Mouse (Mus musculus): Measurements from ENCODE around the gene Irf5. TPM values are rescaled to one million over a fixed set of nuclear protein-coding genes. Genes with fewer than 3 reads are reported as not detected.
"Not testable (repeated sequence)": the region's sequence is repeated elsewhere in the genome, so short reads cannot be mapped to it uniquely, and the experiment has no call there.

Irf5 gene
- polyA plus RNA-seq, 1 experiment from 2014 or later = 3.7 TPM

GRCm38 (mm10) chr6:29552526-29552925, 26.1 kb downstream of the Irf5 start:
- no peak for DNase-seq
- Histone ChIP-seq H3K4me3 (ENCODE audit: low read depth, low read length) (no peak overlapping the region), H3K9ac (no peak overlapping the region), H3K4me2 (no peak overlapping the region), H3K9me3 (ENCODE audit: low read depth, low read length) (no peaks in the 10 kb centered on the region), H3K4me1 (ENCODE audit: insufficient read depth) (no peaks in the 10 kb centered on the region), H3K27ac (ENCODE audit: low read depth) (no peak overlapping the region), H3K36me3 (ENCODE audit: insufficient read depth) (peaks cover 75% of the 10 kb centered on the region), H3K27me3 (ENCODE audit: insufficient read depth, low read length) (no peaks in the 10 kb centered on the region)
- ATAC-seq (ENCODE audit: insufficient read depth) = no peak
- WGBS = 60% methylated on average over 2 of the region's 2 CpGs
- no peak for TF ChIP-seq CTCF (IDR thresholded peaks at IDR 0.05; ENCODE audit: low read depth)

GRCm38 (mm10) chr6:29557112-29557511, 30.7 kb downstream of the Irf5 start:
- Histone ChIP-seq H3K4me3 (ENCODE audit: low read depth, low read length) (no peak overlapping the region), H3K4me2 (no peak overlapping the region), H3K27me3 (ENCODE audit: insufficient read depth, low read length) (no peaks in the 10 kb centered on the region), H3K9me3 (ENCODE audit: low read depth, low read length) (no peaks in the 10 kb centered on the region), H3K36me3 (ENCODE audit: insufficient read depth) (peaks cover 79% of the 10 kb centered on the region), H3K9ac (no peak overlapping the region), H3K27ac (ENCODE audit: low read depth) (no peak overlapping the region), H3K4me1 (ENCODE audit: insufficient read depth) (no peaks in the 10 kb centered on the region)
- no peak for TF ChIP-seq CTCF (IDR thresholded peaks at IDR 0.05; ENCODE audit: low read depth)
- DNase-seq (no peak), ATAC-seq (ENCODE audit: insufficient read depth) (no peak)
- 90% methylated on average over 2 of the region's 2 CpGs for WGBS

- not testable (repeated sequence) for ATAC-seq (ENCODE audit: insufficient read depth)
Measured at GRCm38 (mm10) chr6:29576388-29576787, 50.0 kb downstream of the Irf5 start.

GRCm38 (mm10) chr6:29580770-29581169, 54.3 kb downstream of the Irf5 start:
- TF ChIP-seq CTCF (IDR thresholded peaks at IDR 0.05; ENCODE audit: low read depth) = no peak
- H3K4me3 ChIP-seq (ENCODE audit: low read depth, low read length) = no peak overlapping the region
- H3K27me3 ChIP-seq (ENCODE audit: insufficient read depth, low read length) = no peaks in the 10 kb centered on the region
- H3K9ac ChIP-seq = no peak overlapping the region
- ATAC-seq (ENCODE audit: insufficient read depth) = no peak
- DNase-seq = no peak
- no peak overlapping the region for H3K27ac ChIP-seq (ENCODE audit: low read depth)
- no peak overlapping the region for H3K4me2 ChIP-seq
- H3K9me3 ChIP-seq (ENCODE audit: low read depth, low read length) = no peaks in the 10 kb centered on the region
- 88% methylated on average over 1 of the region's 1 CpGs for WGBS
- H3K36me3 ChIP-seq (ENCODE audit: insufficient read depth) = peaks cover 72% of the 10 kb centered on the region
- no peaks in the 10 kb centered on the region for H3K4me1 ChIP-seq (ENCODE audit: insufficient read depth)

More at GRCm38 (mm10) chr6:29576388-29576787, 50.0 kb downstream of the Irf5 start:
- H3K36me3 ChIP-seq (ENCODE audit: insufficient read depth) = peaks cover 83% of the 10 kb centered on the region
- 81% methylated on average over 3 of the region's 3 CpGs for WGBS
- H3K27ac ChIP-seq (ENCODE audit: low read depth); DNase-seq; H3K4me2 ChIP-seq; H3K27me3 ChIP-seq (ENCODE audit: insufficient read depth, low read length); H3K4me1 ChIP-seq (ENCODE audit: insufficient read depth); H3K9ac ChIP-seq; H3K9me3 ChIP-seq (ENCODE audit: low read depth, low read length); H3K4me3 ChIP-seq (ENCODE audit: low read depth, low read length): not testable (repeated sequence)

GRCm38 (mm10) chr6:29581202-29581601, 54.8 kb downstream of the Irf5 start:
- 93% methylated on average over 3 of the region's 3 CpGs for WGBS

More at GRCm38 (mm10) chr6:29581202-29581601, 54.8 kb downstream of the Irf5 start:
- ATAC-seq (ENCODE audit: insufficient read depth) (no peak), DNase-seq (no peak)
- Histone ChIP-seq H3K36me3 (ENCODE audit: insufficient read depth) (peaks cover 74% of the 10 kb centered on the region), H3K4me3 (ENCODE audit: low read depth, low read length) (no peak overlapping the region), H3K4me1 (ENCODE audit: insufficient read depth) (no peaks in the 10 kb centered on the region), H3K4me2 (no peak overlapping the region), H3K27me3 (ENCODE audit: insufficient read depth, low read length) (no peaks in the 10 kb centered on the region), H3K9ac (no peak overlapping the region), H3K9me3 (ENCODE audit: low read depth, low read length) (no peaks in the 10 kb centered on the region), H3K27ac (ENCODE audit: low read depth) (no peak overlapping the region)
- TF ChIP-seq CTCF (IDR thresholded peaks at IDR 0.05; ENCODE audit: low read depth) = no peak

Other genes starting within 250 kb of the Irf5 start
- 0.42 and 0.47 TPM in 2 replicates for gene Fam71f2, start 247.0 kb upstream of the Irf5 start, polyA plus RNA-seq (2014; fragmentation: Nextera tagmentation; extraction: Ambion mirVana)
- 0.19 TPM in 1 of 2 replicates, not detected in the other for gene Fam71f1, start 207.5 kb upstream of the Irf5 start, polyA plus RNA-seq (2014; fragmentation: Nextera tagmentation; extraction: Ambion mirVana)
- gene Calu, start 178.6 kb upstream of the Irf5 start, polyA plus RNA-seq (2014; fragmentation: Nextera tagmentation; extraction: Ambion mirVana) = 451 and 469 TPM in 2 replicates
- gene Opn1sw, start 138.2 kb upstream of the Irf5 start, polyA plus RNA-seq (2014; fragmentation: Nextera tagmentation; extraction: Ambion mirVana) = 0.61 and 0.84 TPM in 2 replicates
- 15.3 and 15.8 TPM in 2 replicates for gene Ccdc136, start 130.3 kb upstream of the Irf5 start, polyA plus RNA-seq (2014; fragmentation: Nextera tagmentation; extraction: Ambion mirVana)
- gene Flnc, start 93.4 kb upstream of the Irf5 start, polyA plus RNA-seq (2014; fragmentation: Nextera tagmentation; extraction: Ambion mirVana) = 8.8 and 10.1 TPM in 2 replicates
- gene Atp6v1f, start 58.9 kb upstream of the Irf5 start, polyA plus RNA-seq (2014; fragmentation: Nextera tagmentation; extraction: Ambion mirVana) = 182 and 184 TPM in 2 replicates
- gene Atp6v1fnb, start 55.2 kb upstream of the Irf5 start, polyA plus RNA-seq (2014; fragmentation: Nextera tagmentation; extraction: Ambion mirVana) = not detected in 2 replicates
- gene Kcp, start 18.7 kb upstream of the Irf5 start, polyA plus RNA-seq (2014; fragmentation: Nextera tagmentation; extraction: Ambion mirVana) = 17.3 and 22.0 TPM in 2 replicates
- gene Tnpo3, start 83.3 kb downstream of the Irf5 start, polyA plus RNA-seq (2014; fragmentation: Nextera tagmentation; extraction: Ambion mirVana) = 96.1 and 99.3 TPM in 2 replicates
- gene Tspan33, start 167.6 kb downstream of the Irf5 start, polyA plus RNA-seq (2014; fragmentation: Nextera tagmentation; extraction: Ambion mirVana) = 2.0 and 2.1 TPM in 2 replicates
- 60.9 and 69.1 TPM in 2 replicates for gene Smo, start 208.9 kb downstream of the Irf5 start, polyA plus RNA-seq (2014; fragmentation: Nextera tagmentation; extraction: Ambion mirVana)
- gene Ahcyl2, start 241.4 kb downstream of the Irf5 start, polyA plus RNA-seq (2014; fragmentation: Nextera tagmentation; extraction: Ambion mirVana) = 10.1 and 12.4 TPM in 2 replicates